Mouse (Mus musculus): Measurements from ENCODE around the gene Ralgapa2. TPM values are rescaled to one million over a fixed set of nuclear protein-coding genes. Genes with fewer than 3 reads are reported as not detected.

Gene Ralgapa2
- polyA plus RNA-seq, 1 experiment from 2014 or later: 11.4 TPM

GRCm38 (mm10) chr2:146310760-146311159, 201.4 kb downstream of the Ralgapa2 start:
- Histone ChIP-seq H3K27me3 (replicated peaks) (no peaks in the 10 kb centered on the region), H3K4me3 (no peak overlapping the region), H3K4me1 (0 out of 2 replicates have a peak, but pooled peaks cover 4% of the 10 kb centered on the region), H3K9ac (no peak overlapping the region), H3K4me2 (replicated peaks) (no peak overlapping the region), H3K9me3 (no peaks in the 10 kb centered on the region), H3K27ac (no peak overlapping the region), H3K36me3 (no peaks in the 10 kb centered on the region)
- ATAC-seq (ENCODE audit: low FRiP score, low read depth): no peak
- whole genome bisulfite sequencing: 86% methylated on average over 3 of the region's 3 CpGs

GRCm38 (mm10) chr2:146310291-146310690, 201.9 kb downstream of the Ralgapa2 start:
- Histone ChIP-seq H3K36me3 (no peaks in the 10 kb centered on the region), H3K27ac (no peak overlapping the region), H3K4me3 (no peak overlapping the region), H3K27me3 (replicated peaks) (no peaks in the 10 kb centered on the region), H3K9me3 (no peaks in the 10 kb centered on the region), H3K4me2 (replicated peaks) (no peak overlapping the region), H3K9ac (no peak overlapping the region), H3K4me1 (0 out of 2 replicates have a peak, but pooled peaks cover 4% of the 10 kb centered on the region)
- WGBS: 60% methylated on average over 6 of the region's 6 CpGs
- ATAC-seq (ENCODE audit: low FRiP score, low read depth): no peak

GRCm38 (mm10) chr2:146309413-146309812, 202.7 kb downstream of the Ralgapa2 start:
- Histone ChIP-seq H3K4me1 (0 out of 2 replicates have a peak, but pooled peaks cover 4% of the 10 kb centered on the region), H3K9ac (no peak overlapping the region), H3K27me3 (replicated peaks) (no peaks in the 10 kb centered on the region), H3K27ac (no peak overlapping the region), H3K4me3 (no peak overlapping the region), H3K36me3 (no peaks in the 10 kb centered on the region), H3K4me2 (replicated peaks) (no peak overlapping the region), H3K9me3 (no peaks in the 10 kb centered on the region)
- peak; percentile 50; the same call in 1 of the 2 replicates for ATAC-seq (ENCODE audit: low FRiP score, low read depth)
- WGBS: 61% methylated on average over 2 of the region's 2 CpGs

GRCm38 (mm10) chr2:146307060-146307459, 205.1 kb downstream of the Ralgapa2 start:
- no peaks in the 10 kb centered on the region for H3K36me3 ChIP-seq
- H3K9ac ChIP-seq: no peak overlapping the region
- no peaks in the 10 kb centered on the region for H3K27me3 ChIP-seq (replicated peaks)
- H3K27ac ChIP-seq: no peak overlapping the region
- H3K9me3 ChIP-seq: no peaks in the 10 kb centered on the region
- ATAC-seq (ENCODE audit: low FRiP score, low read depth): no peak
- WGBS: 68% methylated on average over 3 of the region's 3 CpGs
- no peak overlapping the region for H3K4me3 ChIP-seq
- 0 out of 2 replicates have a peak, but pooled peaks cover 10% of the 10 kb centered on the region for H3K4me1 ChIP-seq
- H3K4me2 ChIP-seq (replicated peaks): no peak overlapping the region

- Histone ChIP-seq H3K4me3 (no peak overlapping the region), H3K9ac (no peak overlapping the region), H3K27ac (no peak overlapping the region), H3K36me3 (no peaks in the 10 kb centered on the region), H3K27me3 (replicated peaks) (no peaks in the 10 kb centered on the region), H3K4me1 (peaks cover 25% of the 10 kb centered on the region; the same call in 1 of the 2 replicates), H3K4me2 (replicated peaks) (no peak overlapping the region), H3K9me3 (no peaks in the 10 kb centered on the region)
- WGBS: 9% methylated on average over 9 of the region's 9 CpGs
- peak; percentile 77 for ATAC-seq (ENCODE audit: low FRiP score, low read depth)
Measured at GRCm38 (mm10) chr2:146302094-146302699, 209.9 kb downstream of the Ralgapa2 start.

- ATAC-seq (ENCODE audit: low FRiP score, low read depth): no peak
- WGBS: 32% methylated on average over 1 of the region's 1 CpGs
- H3K4me2 ChIP-seq (replicated peaks): no peak overlapping the region
Measured at GRCm38 (mm10) chr2:146300500-146301020, 211.6 kb downstream of the Ralgapa2 start.

GRCm38 (mm10) chr2:146299841-146300460, 212.2 kb downstream of the Ralgapa2 start:
- H3K4me1 ChIP-seq: peaks cover 25% of the 10 kb centered on the region; the same call in 1 of the 2 replicates
- H3K9me3 ChIP-seq: no peaks in the 10 kb centered on the region
- H3K4me3 ChIP-seq: no peak overlapping the region
- no peaks in the 10 kb centered on the region for H3K27me3 ChIP-seq (replicated peaks)
- ATAC-seq (ENCODE audit: low FRiP score, low read depth): no peak
- no peak overlapping the region for H3K4me2 ChIP-seq (replicated peaks)
- H3K36me3 ChIP-seq: no peaks in the 10 kb centered on the region
- no peak overlapping the region for H3K27ac ChIP-seq
- H3K9ac ChIP-seq: no peak overlapping the region
- 23% methylated on average over 3 of the region's 3 CpGs for WGBS

More at GRCm38 (mm10) chr2:146300500-146301020, 211.6 kb downstream of the Ralgapa2 start:
- Histone ChIP-seq H3K36me3 (no peaks in the 10 kb centered on the region), H3K9ac (no peak overlapping the region), H3K27ac (no peak overlapping the region), H3K4me1 (peaks cover 25% of the 10 kb centered on the region; the same call in 1 of the 2 replicates), H3K27me3 (replicated peaks) (no peaks in the 10 kb centered on the region), H3K4me3 (no peak overlapping the region), H3K9me3 (no peaks in the 10 kb centered on the region)

GRCm38 (mm10) chr2:146293538-146293937, 218.6 kb downstream of the Ralgapa2 start:
- no peak for ATAC-seq (ENCODE audit: low FRiP score, low read depth)
- 65% methylated on average over 9 of the region's 9 CpGs for WGBS
- H3K27ac ChIP-seq: no peak overlapping the region

GRCm38 (mm10) chr2:146290871-146291637, 221.1 kb downstream of the Ralgapa2 start:
- Histone ChIP-seq H3K36me3 (no peaks in the 10 kb centered on the region), H3K9me3 (no peaks in the 10 kb centered on the region), H3K27me3 (replicated peaks) (no peaks in the 10 kb centered on the region), H3K4me1 (peaks cover 25% of the 10 kb centered on the region), H3K4me3 (no peak overlapping the region), H3K4me2 (replicated peaks) (no peak overlapping the region), H3K9ac (no peak overlapping the region), H3K27ac (peak overlapping the region; percentile 66; the same call in 1 of the 2 replicates)
- peak; percentile 97 for ATAC-seq (ENCODE audit: low FRiP score, low read depth)
- 16% methylated on average over 14 of the region's 14 CpGs for WGBS

More at GRCm38 (mm10) chr2:146293538-146293937, 218.6 kb downstream of the Ralgapa2 start:
- Histone ChIP-seq H3K9me3 (no peaks in the 10 kb centered on the region), H3K9ac (no peak overlapping the region), H3K4me1 (peaks cover 25% of the 10 kb centered on the region), H3K4me3 (no peak overlapping the region), H3K4me2 (replicated peaks) (no peak overlapping the region), H3K36me3 (no peaks in the 10 kb centered on the region), H3K27me3 (replicated peaks) (no peaks in the 10 kb centered on the region)

- H3K9me3 ChIP-seq: no peaks in the 10 kb centered on the region
- peak overlapping the region; percentile 1; the same call in 1 of the 2 replicates for H3K27ac ChIP-seq
- no peaks in the 10 kb centered on the region for H3K27me3 ChIP-seq (replicated peaks)
- H3K4me3 ChIP-seq: no peak overlapping the region
- no peaks in the 10 kb centered on the region for H3K36me3 ChIP-seq
- peak; percentile 50; the same call in 1 of the 2 replicates for ATAC-seq (ENCODE audit: low FRiP score, low read depth)
- no peak overlapping the region for H3K9ac ChIP-seq
- no peak overlapping the region for H3K4me2 ChIP-seq (replicated peaks)
- 78% methylated on average over 6 of the region's 6 CpGs for WGBS
- peaks cover 25% of the 10 kb centered on the region for H3K4me1 ChIP-seq
Measured at GRCm38 (mm10) chr2:146290366-146290765, 221.8 kb downstream of the Ralgapa2 start.

GRCm38 (mm10) chr2:146289394-146289793, 222.8 kb downstream of the Ralgapa2 start:
- Histone ChIP-seq H3K36me3 (no peaks in the 10 kb centered on the region), H3K9me3 (no peaks in the 10 kb centered on the region), H3K4me3 (no peak overlapping the region), H3K27me3 (replicated peaks) (no peaks in the 10 kb centered on the region), H3K27ac (no peak overlapping the region), H3K4me2 (replicated peaks) (no peak overlapping the region), H3K4me1 (peaks cover 25% of the 10 kb centered on the region), H3K9ac (no peak overlapping the region)
- ATAC-seq (ENCODE audit: low FRiP score, low read depth): no peak
- WGBS: 88% methylated on average over 4 of the region's 4 CpGs

GRCm38 (mm10) chr2:146288326-146288725, 223.8 kb downstream of the Ralgapa2 start:
- H3K4me2 ChIP-seq (replicated peaks): no peak overlapping the region
- no peaks in the 10 kb centered on the region for H3K27me3 ChIP-seq (replicated peaks)
- WGBS: 92% methylated on average over 1 of the region's 1 CpGs
- peaks cover 20% of the 10 kb centered on the region for H3K4me1 ChIP-seq
- H3K9ac ChIP-seq: no peak overlapping the region
- H3K27ac ChIP-seq: no peak overlapping the region
- ATAC-seq (ENCODE audit: low FRiP score, low read depth): no peak
- no peaks in the 10 kb centered on the region for H3K9me3 ChIP-seq
- no peak overlapping the region for H3K4me3 ChIP-seq
- H3K36me3 ChIP-seq: no peaks in the 10 kb centered on the region

Data from neural tube, embryonic 12.5 days (tissue).